Mouse (Mus musculus) thymus, postnatal 10 days (tissue): ENCODE results near the gene Gm10295.

Source experiments
- DNase-seq, 2 experiments: peaks; one replicate each; pipeline ENCODE4 v3.0.0; 2021; ENCODE audit warnings: low spot score in 2 of 2

The Gm10295 gene

DNA sequence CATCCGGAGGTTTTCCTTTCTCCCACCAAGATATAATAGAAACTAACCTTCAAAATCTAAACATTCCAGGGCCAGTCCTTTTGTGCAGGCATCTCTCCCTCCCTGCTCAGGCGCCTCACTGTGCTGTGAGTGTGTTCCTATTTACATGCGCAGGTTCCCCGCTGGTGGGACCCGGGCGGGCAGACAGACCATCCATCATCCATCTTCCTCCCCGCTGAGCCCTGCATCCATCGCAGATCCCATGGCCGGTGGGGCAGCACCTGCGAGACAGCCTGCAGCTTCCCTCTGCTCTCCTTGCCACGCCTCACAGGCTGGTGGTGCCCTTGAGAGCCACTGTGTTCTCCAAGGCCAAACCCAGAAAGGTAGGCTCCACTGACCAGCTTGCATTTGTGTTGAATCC is at the start of gene Gm10295:
TSS of gene Gm10295 (minus strand) at position 122 of the 400 bp plus-strand sequence.
- no peak for DNase-seq

DNA sequence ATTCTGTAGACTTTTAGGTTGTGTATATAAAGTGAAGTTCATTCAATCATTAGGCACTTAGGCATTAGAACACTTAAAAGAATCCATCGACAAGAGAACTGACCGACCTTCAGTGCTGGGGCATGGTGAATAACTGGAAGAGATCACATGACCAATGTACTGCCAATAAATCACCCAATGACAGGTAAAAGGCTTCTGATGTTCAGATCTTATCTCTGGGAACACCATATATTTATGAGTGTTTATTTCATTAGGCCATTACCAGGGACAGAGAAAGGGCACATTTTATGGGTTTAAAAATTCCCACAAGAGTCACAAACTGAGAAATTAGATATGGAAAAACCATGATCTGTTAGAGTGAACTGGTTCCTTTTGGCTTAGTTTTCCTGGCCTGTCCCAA is 49.7 kb upstream of the Gm10295 start:
- DNase-seq, result no peak

DNA sequence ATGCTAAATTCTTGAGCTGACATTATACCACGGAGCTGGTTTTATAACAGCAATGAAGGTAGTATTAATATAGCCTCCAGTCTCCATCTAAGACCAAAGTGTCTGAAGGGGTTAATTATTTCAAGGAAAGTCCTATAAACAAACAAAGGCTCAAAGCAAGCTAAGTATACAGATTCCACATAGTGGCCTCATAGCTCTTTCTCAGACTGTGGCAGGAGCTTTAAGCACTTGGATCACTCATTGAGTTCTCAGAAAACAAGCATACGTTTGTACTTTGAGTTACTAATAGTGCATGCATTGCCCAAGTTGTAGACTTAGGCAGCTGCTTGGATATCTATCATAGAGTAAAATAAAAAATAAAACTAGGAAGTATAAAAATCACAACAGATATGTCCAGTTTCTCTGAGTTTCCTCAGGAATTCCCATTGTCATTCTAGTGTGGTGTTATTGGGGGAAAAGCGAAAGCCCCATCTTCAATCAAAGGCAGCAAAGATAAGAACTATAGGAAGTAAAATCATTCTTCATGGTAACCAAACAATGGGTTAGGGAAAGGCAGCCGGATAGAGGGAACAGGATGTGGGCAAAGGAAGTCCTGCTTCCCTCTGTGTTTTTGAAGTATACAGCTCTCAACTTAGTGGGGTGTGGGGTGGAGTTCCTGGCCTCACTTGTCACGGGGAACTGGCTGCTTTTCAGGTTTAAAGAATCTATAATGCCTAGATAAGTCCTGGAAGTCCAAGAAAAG is 48.8 kb upstream of the Gm10295 start:
- no peak for DNase-seq

DNA sequence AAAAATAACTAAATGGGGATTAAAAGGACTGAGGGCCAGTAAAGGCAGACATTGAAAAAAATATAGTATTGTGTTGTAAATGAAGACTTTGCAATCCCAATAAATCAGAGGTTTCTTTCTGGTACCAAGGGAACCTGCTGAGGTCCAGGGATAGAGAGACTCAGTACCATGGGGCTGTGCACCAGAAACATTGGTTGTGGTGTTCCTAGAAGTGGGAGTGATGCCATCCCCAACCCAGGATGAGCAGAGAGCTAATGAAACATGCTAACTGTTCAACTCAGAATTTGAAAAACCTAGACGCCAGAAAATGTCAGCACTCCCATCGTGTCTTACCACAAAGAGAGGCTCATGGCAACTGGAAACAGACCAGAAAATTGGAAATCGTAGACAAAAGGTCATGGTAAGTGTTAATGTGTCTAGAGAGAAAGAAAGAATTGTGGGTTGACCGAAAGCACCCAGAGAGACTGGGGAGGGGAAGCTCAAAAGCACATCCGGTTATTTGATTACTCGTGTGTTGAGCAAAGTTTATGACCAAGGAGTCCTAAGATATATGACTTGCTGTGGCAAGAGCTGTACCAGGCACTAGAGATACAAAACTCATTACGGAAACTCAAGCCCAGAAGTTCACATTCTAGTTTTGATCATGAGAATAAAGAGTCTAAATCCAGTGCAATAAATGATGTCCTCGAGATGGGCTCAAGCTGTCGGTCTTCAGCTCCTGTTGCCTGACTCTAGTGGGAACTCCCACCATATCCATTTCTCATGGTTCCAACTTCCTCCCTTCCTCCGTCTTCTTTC is 47.9 kb upstream of the Gm10295 start:
- no peak for DNase-seq

DNA sequence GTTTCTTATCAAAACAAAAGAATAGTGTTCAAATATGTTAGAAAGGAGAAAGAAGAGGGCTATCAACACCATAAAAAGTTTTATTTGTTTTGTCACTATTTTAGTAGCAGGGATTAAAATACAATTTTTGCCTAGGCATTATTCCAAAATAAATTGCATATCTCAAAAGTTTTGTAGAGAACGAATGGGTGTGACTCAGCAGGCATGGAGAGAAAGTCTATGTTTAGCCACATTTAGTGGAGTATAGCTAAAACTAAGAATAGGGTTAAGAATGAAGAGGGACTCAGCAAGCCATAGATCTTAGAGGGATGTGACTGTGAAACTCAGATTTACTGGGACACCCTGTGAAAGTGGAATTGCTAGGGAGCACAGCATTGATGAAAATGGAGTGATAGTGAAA is 47.1 kb upstream of the Gm10295 start:
- DNase-seq, result no peak

DNA sequence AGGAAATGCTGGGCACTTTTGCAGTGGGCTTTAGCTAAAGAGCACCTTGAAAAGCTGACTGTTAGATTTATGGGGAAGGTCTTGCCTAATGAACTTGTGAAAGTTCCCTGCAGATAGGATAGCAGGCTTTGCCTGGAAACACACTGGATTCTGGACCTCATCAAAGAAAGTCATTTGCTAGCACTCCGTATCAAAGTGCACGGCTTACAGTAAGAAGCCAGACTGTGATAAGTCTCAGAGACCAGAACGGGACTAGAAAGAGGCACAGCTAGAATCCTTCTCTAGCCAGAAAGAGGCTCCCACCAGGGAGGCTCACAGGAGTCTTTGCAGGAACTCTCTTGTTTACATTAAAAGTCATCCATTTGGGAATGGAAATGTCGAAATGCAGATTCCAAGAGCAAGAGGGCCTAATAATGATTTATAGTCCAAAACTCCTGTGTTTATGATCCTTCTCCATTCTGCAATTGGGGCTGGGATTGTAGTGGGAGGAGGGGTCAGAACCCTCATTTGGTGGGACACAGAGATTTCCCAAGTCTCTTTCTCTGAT is 41.6 kb upstream of the Gm10295 start:
- no peak for DNase-seq

DNA sequence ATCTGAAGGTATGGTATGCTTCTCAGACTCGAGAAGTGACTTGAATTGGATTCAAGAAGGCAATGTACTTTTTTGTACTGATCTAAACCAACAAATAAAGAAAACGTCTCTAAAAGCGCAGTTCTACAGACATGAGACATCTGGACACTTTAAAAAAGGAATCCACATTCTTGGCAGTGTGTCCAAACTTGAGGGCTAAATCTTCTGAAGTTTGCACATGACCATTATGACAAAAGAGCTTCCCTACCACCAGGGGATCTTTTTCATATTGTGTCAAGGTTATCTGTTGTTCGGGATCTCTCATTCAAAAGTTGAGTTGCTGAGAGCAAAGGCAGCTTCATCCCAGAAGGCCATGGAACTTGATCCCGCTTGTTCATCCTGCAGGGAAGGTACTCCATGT is 40.0 kb upstream of the Gm10295 start:
- no peak for DNase-seq

DNA sequence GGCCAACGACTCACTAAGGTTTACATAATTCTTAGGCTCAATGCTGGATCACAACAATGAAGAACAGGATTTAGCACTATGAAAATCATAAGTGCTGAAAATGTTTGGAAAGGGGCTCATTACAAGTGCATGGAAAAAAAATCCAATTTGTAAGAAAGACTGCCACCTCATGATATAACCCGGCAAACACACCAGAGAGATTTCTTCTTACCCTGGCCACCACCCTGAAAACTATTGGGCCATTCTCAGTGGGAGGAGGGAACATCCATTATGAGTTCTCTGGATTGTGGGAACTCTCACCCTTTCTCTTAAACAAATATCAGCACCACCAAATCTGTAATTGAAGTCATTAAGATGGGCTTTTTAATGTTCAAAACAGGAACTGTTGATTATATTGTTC is 39.0 kb upstream of the Gm10295 start:
- no peak for DNase-seq

DNA sequence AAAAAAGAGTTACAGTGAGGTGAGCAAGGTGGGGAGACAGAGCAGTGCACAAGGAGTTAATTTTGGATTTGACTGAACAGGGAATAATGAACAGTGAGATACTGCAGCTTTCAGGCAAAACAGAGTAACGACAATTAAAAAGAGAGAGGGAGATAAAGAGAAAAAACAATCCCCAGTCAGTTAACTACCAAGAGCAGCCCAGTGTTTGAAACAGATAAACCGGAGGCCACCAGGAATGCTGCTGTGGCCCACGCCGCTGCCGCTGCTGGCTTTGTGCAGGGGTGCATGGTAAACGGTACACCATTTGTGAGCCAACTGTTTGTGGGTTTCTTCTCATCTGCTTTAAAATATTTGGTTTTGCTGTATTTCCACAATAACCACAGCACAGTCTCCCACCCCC is 34.8 kb upstream of the Gm10295 start:
- no peak for DNase-seq

DNA sequence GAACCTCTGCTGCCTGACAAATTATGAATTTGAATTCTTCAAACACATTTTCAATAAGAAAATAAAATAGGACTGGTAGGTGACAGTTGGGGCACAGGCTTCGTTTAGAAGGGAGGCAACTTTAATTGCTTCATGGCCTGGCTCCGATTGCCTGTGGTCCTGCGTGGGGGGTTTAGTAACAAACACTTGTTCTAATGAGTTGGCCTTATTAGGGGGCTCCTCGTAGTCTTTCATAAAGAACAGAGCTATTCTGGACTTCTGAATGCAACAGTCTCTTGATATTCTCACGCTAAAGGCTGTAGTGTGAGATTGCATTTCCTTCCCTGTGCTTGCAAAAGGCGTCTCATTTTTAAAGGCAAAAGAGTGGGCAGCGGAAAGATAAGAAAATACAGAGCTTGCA is 33.6 kb upstream of the Gm10295 start:
- no peak for DNase-seq

DNA sequence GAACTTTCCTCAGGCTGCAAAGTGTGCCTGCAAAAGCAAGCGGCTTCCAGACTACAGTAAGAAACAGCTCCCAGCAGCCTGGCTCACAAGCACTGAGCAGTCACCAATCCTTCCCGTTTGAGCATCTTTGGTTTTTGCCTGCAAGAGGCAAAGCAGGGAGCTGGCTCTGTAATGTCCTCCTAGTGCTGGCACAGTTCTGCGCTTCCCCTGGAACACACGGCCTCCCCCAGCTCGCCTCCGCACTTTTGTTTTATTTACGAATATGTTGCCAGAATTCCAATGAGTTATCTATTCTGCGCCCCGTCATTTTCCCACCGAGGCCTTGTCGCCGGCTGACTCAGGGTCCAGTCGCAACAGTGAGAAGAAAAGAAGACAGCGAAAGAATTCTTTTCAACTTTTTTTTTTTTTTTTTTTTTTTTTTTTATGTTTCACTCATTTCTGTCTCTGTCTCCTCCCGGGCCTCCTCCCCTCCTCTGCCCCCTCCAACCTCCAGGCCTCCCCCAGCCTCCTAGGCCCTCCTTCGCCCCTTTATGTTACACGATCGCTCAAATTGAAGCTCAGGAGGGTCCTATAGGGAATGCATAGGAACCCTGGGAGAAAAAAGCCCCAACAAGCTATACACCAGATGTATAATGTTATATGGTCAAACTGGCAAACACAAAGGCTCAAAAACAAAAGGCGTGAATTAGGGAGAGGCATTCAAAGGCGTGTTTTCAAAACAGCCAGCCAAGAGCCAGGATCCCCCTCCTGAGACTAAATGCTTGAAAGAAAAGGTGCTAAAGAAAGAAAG is 32.3 kb upstream of the Gm10295 start:
- DNase-seq, result no peak

DNA sequence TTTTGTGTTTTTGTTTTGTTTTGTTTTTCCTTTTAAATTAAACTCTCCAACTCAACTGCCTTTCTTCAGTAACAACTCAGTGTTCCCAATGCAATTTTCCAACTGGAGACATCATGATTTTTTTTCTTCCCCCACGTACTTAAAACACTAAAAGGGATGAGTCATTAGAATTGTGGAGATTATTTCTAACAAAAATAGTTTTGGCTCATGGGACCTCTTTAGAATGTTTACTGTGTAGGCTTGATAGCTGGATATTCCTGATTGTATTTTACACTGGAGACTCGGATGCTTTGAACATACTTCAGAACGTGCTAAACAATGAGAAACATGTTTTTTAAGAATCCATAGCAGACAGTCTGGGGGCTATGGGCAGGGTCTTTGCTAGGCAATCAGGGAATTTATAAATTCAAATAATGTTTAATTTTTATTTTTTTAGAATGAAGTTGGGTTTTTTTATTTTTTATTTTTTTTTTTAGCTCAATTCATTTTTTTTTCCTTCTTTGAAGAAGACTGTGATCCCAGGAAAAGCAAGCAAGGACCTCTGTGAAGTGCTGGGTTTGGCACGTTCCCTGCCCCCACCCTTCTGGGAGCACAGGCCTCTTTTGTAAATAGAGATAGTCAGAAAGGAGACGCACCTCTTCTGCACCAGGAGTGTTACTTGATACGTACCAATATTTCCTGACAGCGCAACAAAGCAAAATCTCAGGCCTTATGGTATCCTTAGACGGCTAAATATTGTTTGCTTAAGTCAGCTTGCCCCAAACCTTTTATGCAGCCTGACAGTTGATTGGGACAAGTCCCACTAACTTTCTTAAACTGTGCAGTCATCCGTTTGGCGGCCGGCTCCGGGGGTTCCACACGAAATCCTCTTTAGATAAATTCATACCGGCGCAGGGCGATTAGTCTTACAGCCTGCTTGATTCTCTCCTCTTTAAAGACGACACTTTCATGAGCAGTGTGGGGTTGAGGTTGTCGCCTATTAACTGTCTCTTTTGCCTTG is 28.8 kb upstream of the Gm10295 start:
- no peak for DNase-seq

DNA sequence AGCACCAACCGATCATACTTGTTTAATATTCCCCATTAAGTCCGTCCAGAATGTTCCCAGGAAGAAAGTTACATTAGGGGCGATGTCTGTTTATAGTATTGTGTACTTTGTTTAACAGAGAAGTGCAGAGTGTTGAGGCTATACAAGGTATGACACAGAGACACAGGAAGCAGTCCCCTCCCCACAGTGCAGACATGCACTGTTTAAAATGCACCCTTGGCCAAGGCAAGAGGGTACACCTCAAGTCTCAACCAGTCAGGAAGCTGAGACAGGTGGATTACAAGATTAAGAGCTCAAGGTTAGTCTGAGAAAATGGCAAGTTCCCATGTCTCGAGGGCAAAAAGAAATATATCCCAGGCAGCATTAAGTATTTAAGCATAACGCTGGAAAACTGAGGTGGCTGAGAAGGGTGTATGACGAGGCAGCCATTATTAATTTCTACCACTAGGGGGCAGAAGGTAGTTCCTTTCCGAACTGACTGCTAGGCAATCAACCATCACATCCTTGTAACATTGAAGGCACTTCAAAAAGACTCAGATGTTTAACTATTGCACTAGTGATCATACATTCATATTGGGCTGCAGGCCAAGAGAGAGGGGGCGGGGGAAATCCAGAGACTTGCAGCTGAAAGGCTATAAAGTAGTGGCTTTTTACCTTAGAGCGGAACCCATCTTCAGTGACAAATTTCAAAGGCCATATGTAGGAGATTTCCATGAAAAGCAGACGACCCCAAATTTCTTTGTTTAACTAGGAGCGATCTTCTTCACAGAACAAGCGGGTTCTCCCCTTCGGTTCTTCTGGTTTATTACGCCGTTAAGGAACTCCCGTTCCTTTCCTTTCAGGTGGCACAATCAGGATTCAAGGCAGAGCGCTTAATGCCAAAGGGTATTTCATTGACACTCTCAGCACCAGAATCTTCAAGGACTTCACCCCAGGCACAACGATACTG is 27.8 kb upstream of the Gm10295 start:
- peak in 1 of 2 experiments; percentile 22 for DNase-seq

DNA sequence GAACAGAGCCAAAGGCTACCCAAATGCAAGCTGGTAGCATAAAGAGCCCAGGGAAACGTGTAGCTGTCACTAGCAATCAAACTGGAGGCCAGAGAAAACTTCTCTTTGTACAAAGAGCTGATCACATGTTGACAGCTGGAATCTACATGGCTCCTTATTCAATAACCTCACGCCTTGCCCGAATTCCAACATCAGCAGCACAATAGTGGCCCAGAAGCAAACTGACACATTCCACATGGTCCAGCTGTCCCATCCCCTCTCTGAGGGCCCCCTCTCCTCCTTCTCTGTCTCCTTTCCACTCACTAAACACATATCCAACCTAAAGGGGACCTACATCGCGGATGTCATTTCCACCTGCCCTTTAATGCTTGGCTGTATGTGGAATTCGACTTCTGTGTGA is 26.7 kb upstream of the Gm10295 start:
- no peak for DNase-seq

DNA sequence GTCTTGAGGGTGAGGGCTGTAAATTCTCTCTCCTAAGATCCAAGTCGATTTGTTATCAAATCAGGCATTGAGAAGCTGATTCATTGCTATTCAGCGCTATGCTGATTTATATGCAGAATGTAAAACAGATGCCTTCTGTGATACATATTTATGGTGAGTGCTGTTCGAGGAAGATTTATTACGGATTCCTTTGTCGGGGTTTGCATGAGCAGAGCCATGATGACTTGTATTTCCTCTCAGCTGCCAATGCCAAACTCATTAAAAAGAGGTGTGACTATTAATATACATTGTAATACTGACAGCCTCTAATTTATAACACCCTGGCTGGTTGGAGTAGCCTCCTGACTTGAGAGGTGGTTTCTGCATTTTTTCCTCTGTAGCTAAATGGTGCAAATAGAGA is 22.8 kb upstream of the Gm10295 start:
- no peak for DNase-seq

DNA sequence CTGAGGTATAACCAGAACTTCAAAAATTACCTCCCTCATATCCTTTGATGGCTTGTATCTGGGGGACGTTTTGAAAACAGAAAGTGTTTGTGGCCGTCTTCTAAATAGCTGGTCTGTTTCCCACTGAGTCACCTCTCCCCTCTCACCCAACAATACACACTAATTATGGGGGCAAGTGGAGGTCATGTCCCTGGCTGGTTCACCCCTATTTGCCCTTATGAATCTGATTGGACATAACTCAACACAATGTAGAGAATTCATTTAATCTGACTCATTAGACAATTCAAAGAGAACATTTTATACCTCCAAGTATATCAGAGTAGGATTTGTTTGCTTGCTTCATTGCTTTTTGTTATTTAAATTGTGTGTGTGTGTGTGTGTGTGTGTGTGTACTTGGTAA is 20.6 kb upstream of the Gm10295 start:
- no peak for DNase-seq

DNA sequence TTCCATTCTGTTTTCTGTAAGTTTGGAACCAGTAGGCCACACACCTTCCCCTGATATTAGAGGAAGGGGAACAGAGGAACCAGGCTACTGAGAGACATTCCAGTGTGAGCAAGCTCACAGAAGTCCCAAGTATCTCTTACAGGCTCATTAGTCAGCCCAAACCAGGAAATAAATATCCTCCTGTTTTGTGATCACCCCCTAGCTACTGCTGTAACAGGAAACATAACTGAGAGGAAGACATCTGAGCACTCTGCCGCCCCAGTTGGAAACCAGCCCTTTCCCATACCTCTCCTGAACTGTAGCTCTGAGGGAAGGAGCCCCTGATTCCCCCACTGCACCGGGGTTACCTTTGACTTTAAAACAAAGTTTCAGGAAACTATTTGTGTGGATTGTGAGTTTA is 19.5 kb upstream of the Gm10295 start:
- no peak for DNase-seq

DNA sequence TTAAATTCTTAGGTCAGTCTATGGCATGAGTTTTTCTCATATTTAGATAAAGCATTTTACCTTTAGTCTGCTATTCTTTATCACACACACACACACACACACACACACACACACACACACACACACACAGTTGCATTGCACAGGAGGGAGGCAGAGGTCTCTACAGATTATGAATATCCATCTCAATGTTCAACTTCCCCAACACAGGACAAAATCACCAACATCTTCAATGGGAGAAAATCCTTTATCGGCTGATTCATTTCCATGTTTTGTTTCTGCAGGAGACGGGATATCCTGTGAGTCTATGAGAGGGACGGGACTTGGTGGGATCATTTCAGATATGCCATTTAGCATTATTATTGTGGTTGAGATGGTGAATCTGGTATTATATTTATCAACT is 18.8 kb upstream of the Gm10295 start:
- no peak for DNase-seq

DNA sequence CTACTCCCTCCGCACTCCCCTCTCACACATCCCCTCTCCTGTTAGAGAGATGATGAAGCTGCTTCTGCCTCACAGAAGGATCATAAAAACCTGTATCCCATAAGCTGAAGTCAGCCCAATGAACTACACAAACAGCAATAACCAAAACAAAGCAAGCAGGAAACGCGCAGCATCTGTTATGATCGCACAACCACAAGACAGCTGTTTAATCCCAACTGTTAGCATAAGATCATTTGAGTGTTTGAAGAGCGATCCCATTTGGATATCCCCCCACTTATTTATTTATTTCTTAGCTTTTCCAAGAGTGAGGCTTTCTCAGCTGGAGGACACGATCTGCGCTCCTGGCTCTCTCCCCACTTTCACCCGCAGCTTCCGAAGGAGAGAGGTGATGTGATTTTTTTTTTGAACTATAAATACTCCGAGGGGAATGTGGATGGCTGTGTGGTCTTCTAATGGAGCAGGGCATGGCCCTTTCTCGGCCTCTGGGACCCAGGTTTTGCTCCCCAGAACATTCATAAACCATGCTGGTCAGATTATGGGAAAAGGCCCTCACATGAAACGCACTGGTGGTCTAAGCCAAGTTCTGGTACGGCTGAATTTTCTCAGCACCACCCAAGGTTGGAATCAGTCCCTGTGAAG is 17.4 kb upstream of the Gm10295 start:
- no peak for DNase-seq
